Mouse (Mus musculus): ENCODE measurements at regions not wholly inside any gene's neighbourhood (a gene's known extent, or its start where the extent isn't known, plus 50 kb on each side); places are given as distances from the start of the nearest gene placed in this dataset.

GRCm38 (mm10) chr2:131706565-131706964, 144.5 kb upstream of the Adra1d start:
- Histone ChIP-seq H3K36me3 (ENCODE audit: control insufficient read depth, insufficient read depth, low read length, poor library complexity, severe bottlenecking) (no peaks in the 10 kb centered on the region), H3K4me3 (ENCODE audit: low read depth, low read length) (no peak overlapping the region), H3K9me3 (replicated peaks; ENCODE audit: control insufficient read depth, insufficient read depth, low read length, poor library complexity, severe bottlenecking) (no peaks in the 10 kb centered on the region), H3K9ac (ENCODE audit: low read depth, poor library complexity, severe bottlenecking) (no peak overlapping the region), H3K4me1 (ENCODE audit: control insufficient read depth, insufficient read depth, low read length) (no peaks in the 10 kb centered on the region), H3K27ac (ENCODE audit: insufficient read depth, low read length) (no peak overlapping the region), H3K27me3 (ENCODE audit: control insufficient read depth, insufficient read depth, low read length, poor library complexity, severe bottlenecking) (no peaks in the 10 kb centered on the region)
- no peak for TF ChIP-seq POLR2A (IDR thresholded peaks at IDR 0.05; ENCODE audit: insufficient read depth, low read length)
- no peak for TF ChIP-seq EP300 (IDR thresholded peaks at IDR 0.05; ENCODE audit: insufficient read depth, low read depth, low read length)
- TF ChIP-seq CTCF (IDR thresholded peaks at IDR 0.05; ENCODE audit: low read depth, low read length), result no peak

DNA sequence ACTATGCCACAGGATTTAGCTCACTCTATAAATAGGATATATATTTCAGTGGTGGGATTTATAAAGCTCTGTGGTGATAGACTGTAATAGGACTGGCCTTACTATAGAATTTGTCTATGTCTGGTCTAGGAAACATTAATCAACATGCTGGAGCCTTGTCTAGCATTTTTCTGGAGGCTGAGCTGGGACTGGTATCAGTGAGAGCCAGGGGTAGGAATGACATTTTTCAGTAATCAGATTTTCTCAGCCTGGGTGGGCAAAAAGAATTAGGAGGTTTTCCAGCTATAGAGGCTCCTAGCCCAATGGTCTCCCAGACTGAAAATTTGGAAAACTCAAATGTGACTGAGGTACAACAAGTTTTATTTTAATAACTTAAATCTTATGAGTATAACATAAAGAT, 142.3 kb upstream of the Adra1d start:
- Histone ChIP-seq H3K4me1 (ENCODE audit: control insufficient read depth, insufficient read depth, low read length) (no peaks in the 10 kb centered on the region), H3K9me3 (replicated peaks; ENCODE audit: control insufficient read depth, insufficient read depth, low read length, poor library complexity, severe bottlenecking) (no peaks in the 10 kb centered on the region), H3K27ac (ENCODE audit: insufficient read depth, low read length) (no peak overlapping the region), H3K4me3 (ENCODE audit: low read depth, low read length) (no peak overlapping the region), H3K27me3 (ENCODE audit: control insufficient read depth, insufficient read depth, low read length, poor library complexity, severe bottlenecking) (no peaks in the 10 kb centered on the region), H3K9ac (ENCODE audit: low read depth, poor library complexity, severe bottlenecking) (no peak overlapping the region), H3K36me3 (ENCODE audit: control insufficient read depth, insufficient read depth, low read length, poor library complexity, severe bottlenecking) (no peaks in the 10 kb centered on the region)
- TF ChIP-seq CTCF (IDR thresholded peaks at IDR 0.05; ENCODE audit: low read depth, low read length) (no peak), EP300 (IDR thresholded peaks at IDR 0.05; ENCODE audit: insufficient read depth, low read depth, low read length) (no peak), POLR2A (IDR thresholded peaks at IDR 0.05; ENCODE audit: insufficient read depth, low read length) (no peak)

GRCm38 (mm10) chr2:131702146-131702545, 140.1 kb upstream of the Adra1d start:
- H3K4me1 ChIP-seq (ENCODE audit: control insufficient read depth, insufficient read depth, low read length), result no peaks in the 10 kb centered on the region
- TF ChIP-seq CTCF (IDR thresholded peaks at IDR 0.05; ENCODE audit: low read depth, low read length), result no peak
- TF ChIP-seq POLR2A (IDR thresholded peaks at IDR 0.05; ENCODE audit: insufficient read depth, low read length), result no peak
- no peak for TF ChIP-seq EP300 (IDR thresholded peaks at IDR 0.05; ENCODE audit: insufficient read depth, low read depth, low read length)
- H3K9me3 ChIP-seq (replicated peaks; ENCODE audit: control insufficient read depth, insufficient read depth, low read length, poor library complexity, severe bottlenecking), result no peaks in the 10 kb centered on the region
- no peaks in the 10 kb centered on the region for H3K27me3 ChIP-seq (ENCODE audit: control insufficient read depth, insufficient read depth, low read length, poor library complexity, severe bottlenecking)
- no peak overlapping the region for H3K9ac ChIP-seq (ENCODE audit: low read depth, poor library complexity, severe bottlenecking)
- no peak overlapping the region for H3K27ac ChIP-seq (ENCODE audit: insufficient read depth, low read length)
- H3K36me3 ChIP-seq (ENCODE audit: control insufficient read depth, insufficient read depth, low read length, poor library complexity, severe bottlenecking), result no peaks in the 10 kb centered on the region
- H3K4me3 ChIP-seq (ENCODE audit: low read depth, low read length), result no peak overlapping the region

- Histone ChIP-seq H3K36me3 (ENCODE audit: control insufficient read depth, insufficient read depth, low read length, poor library complexity, severe bottlenecking) (no peaks in the 10 kb centered on the region), H3K27me3 (ENCODE audit: control insufficient read depth, insufficient read depth, low read length, poor library complexity, severe bottlenecking) (no peaks in the 10 kb centered on the region), H3K9me3 (replicated peaks; ENCODE audit: control insufficient read depth, insufficient read depth, low read length, poor library complexity, severe bottlenecking) (no peaks in the 10 kb centered on the region), H3K27ac (ENCODE audit: insufficient read depth, low read length) (no peak overlapping the region), H3K9ac (ENCODE audit: low read depth, poor library complexity, severe bottlenecking) (no peak overlapping the region), H3K4me3 (ENCODE audit: low read depth, low read length) (no peak overlapping the region), H3K4me1 (ENCODE audit: control insufficient read depth, insufficient read depth, low read length) (no peaks in the 10 kb centered on the region)
- no peak for TF ChIP-seq EP300 (IDR thresholded peaks at IDR 0.05; ENCODE audit: insufficient read depth, low read depth, low read length)
- TF ChIP-seq POLR2A (IDR thresholded peaks at IDR 0.05; ENCODE audit: insufficient read depth, low read length), result no peak
- no peak for TF ChIP-seq CTCF (IDR thresholded peaks at IDR 0.05; ENCODE audit: low read depth, low read length)
Observed at GRCm38 (mm10) chr2:131699798-131700197, 137.7 kb upstream of the Adra1d start.

- no peaks in the 10 kb centered on the region for H3K4me1 ChIP-seq (ENCODE audit: control insufficient read depth, insufficient read depth, low read length)
- H3K9me3 ChIP-seq (replicated peaks; ENCODE audit: control insufficient read depth, insufficient read depth, low read length, poor library complexity, severe bottlenecking), result no peaks in the 10 kb centered on the region
Observed at GRCm38 (mm10) chr2:131698008-131698965, 136.2 kb upstream of the Adra1d start.

DNA sequence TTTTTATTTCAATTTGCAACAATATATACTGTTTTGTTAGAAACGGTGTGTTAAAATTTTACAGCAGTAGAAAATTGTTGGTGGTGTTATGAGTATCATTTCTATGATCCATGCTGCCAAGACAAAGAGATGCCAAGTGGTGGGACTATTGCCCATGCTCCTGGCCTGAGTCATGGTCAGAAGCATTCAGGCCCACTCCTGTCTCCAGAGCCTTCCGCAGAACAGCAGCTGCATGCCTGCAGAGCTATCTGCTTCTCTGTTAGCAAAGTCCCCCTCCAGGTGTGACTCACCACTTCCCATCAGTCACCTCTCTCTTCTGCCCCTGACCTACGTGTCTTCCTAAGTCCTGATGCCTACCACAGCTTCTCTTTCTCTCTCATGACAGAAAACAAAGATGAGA, 134.2 kb upstream of the Adra1d start:
- Histone ChIP-seq H3K4me1 (ENCODE audit: control insufficient read depth, insufficient read depth, low read length) (no peaks in the 10 kb centered on the region), H3K9ac (ENCODE audit: low read depth, poor library complexity, severe bottlenecking) (no peak overlapping the region), H3K36me3 (ENCODE audit: control insufficient read depth, insufficient read depth, low read length, poor library complexity, severe bottlenecking) (no peaks in the 10 kb centered on the region), H3K4me3 (ENCODE audit: low read depth, low read length) (no peak overlapping the region), H3K27me3 (ENCODE audit: control insufficient read depth, insufficient read depth, low read length, poor library complexity, severe bottlenecking) (no peaks in the 10 kb centered on the region), H3K27ac (ENCODE audit: insufficient read depth, low read length) (no peak overlapping the region), H3K9me3 (replicated peaks; ENCODE audit: control insufficient read depth, insufficient read depth, low read length, poor library complexity, severe bottlenecking) (no peaks in the 10 kb centered on the region)
- no peak for TF ChIP-seq CTCF (IDR thresholded peaks at IDR 0.05; ENCODE audit: low read depth, low read length)
- no peak for TF ChIP-seq POLR2A (IDR thresholded peaks at IDR 0.05; ENCODE audit: insufficient read depth, low read length)
- TF ChIP-seq EP300 (IDR thresholded peaks at IDR 0.05; ENCODE audit: insufficient read depth, low read depth, low read length), result no peak

More at GRCm38 (mm10) chr2:131698008-131698965, 136.2 kb upstream of the Adra1d start:
- TF ChIP-seq CTCF (IDR thresholded peaks at IDR 0.05; ENCODE audit: low read depth, low read length) (no peak), POLR2A (IDR thresholded peaks at IDR 0.05; ENCODE audit: insufficient read depth, low read length) (no peak), EP300 (IDR thresholded peaks at IDR 0.05; ENCODE audit: insufficient read depth, low read depth, low read length) (no peak)
- Histone ChIP-seq H3K36me3 (ENCODE audit: control insufficient read depth, insufficient read depth, low read length, poor library complexity, severe bottlenecking) (no peaks in the 10 kb centered on the region), H3K9ac (ENCODE audit: low read depth, poor library complexity, severe bottlenecking) (no peak overlapping the region), H3K27ac (ENCODE audit: insufficient read depth, low read length) (no peak overlapping the region), H3K4me3 (ENCODE audit: low read depth, low read length) (no peak overlapping the region), H3K27me3 (ENCODE audit: control insufficient read depth, insufficient read depth, low read length, poor library complexity, severe bottlenecking) (no peaks in the 10 kb centered on the region)
